Mouse (Mus musculus): Measurements from ENCODE around the gene Fbxo34. TPM values are rescaled to one million over a fixed set of nuclear protein-coding genes. Genes with fewer than 3 reads are reported as not detected.
"Not testable (repeated sequence)": the region's sequence is repeated elsewhere in the genome, so short reads cannot be mapped to it uniquely, and the experiment has no call there.

The Fbxo34 gene
- polyA plus RNA-seq, 1 experiment from 2014 or later: 24.8 TPM

DNA sequence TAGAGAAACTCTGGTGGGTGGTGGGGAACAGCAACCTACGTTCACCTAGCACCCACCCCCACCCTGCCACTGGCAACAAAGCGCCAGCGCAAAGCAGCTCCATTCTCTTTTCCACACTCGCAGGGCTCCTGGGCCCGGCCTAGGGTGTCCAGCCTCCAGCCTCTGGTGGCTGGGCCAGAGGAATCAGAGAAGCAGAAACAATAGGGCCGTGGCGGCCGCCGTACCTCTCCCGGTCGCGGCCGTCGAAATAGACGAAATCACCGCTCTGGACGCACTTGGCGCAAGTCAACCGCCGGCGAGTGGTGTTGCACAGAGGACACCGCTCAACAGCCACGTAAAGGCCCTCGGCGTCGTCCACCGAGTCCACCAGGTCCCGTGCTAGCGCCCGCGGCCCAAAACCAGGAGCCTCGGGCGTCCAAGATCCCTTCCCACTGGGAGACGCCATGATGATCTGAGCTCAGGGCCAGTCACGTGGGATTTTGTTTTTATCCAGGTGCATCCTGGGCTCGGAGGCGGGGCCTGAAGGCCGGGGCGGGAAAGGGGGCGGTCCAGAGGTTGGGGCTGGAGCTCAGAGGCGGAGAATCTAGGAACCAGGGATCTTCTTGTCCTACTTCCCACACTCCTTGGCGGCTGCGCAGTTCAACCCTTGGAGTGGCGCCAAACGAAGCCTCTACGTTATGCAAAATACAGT is 117.9 kb downstream of the Fbxo34 start:
- WGBS (ENCODE audit: insufficient replicate concordance): under 1% methylated on average over 46 of the region's 46 CpGs
- H3K36me3 ChIP-seq (ENCODE audit: control insufficient read depth, insufficient read depth, low read length): no peaks in the 10 kb centered on the region
- H3K4me3 ChIP-seq (ENCODE audit: low read depth, low read length): peak overlapping the region; percentile 96
- peak overlapping the region; percentile 89 for H3K9ac ChIP-seq (ENCODE audit: low read depth, low read length)
- H3K4me1 ChIP-seq (ENCODE audit: control insufficient read depth, insufficient read depth, low read length): no peaks in the 10 kb centered on the region; the same call in 1 of the 2 replicates
- peak overlapping the region; percentile 72 for H3K4me2 ChIP-seq
- no peaks in the 10 kb centered on the region for H3K27me3 ChIP-seq (ENCODE audit: control insufficient read depth, insufficient read depth, low read length)
- ATAC-seq (replicated peaks; ENCODE audit: insufficient number of reproducible peaks, low FRiP score, low TSS enrichment): peak; percentile 98
- no peak overlapping the region for H3K27ac ChIP-seq (ENCODE audit: low read depth, low read length)
- H3K9me3 ChIP-seq (replicated peaks; ENCODE audit: control insufficient read depth, low read length): no peaks in the 10 kb centered on the region

DNA sequence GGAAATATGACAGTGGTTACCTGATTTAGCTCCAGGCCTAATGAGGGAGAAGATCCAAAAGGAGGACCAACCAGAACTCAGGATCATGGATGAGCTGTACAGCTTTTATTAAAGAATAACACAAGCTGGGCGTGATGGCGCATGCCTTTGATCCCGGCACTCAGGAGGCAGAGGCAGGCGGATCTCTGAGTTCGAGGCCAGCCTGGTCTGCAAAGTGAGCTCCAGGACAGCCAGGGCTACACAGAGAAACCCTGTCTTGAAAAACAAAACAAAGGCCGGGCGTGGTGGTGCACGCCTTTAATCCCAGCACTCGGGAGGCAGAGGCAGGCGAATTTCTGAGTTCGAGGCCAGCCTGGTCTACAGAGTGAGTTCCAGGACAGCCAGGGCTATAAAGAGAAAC is 120.3 kb downstream of the Fbxo34 start, which contains the start of gene Atg14:
Gene Atg14 (minus strand): TSS at position 101 of the 400 bp plus-strand sequence.
- not testable (repeated sequence) for H3K4me3 ChIP-seq (ENCODE audit: low read depth, low read length); H3K4me1 ChIP-seq (ENCODE audit: control insufficient read depth, insufficient read depth, low read length); H3K27ac ChIP-seq (ENCODE audit: low read depth, low read length); H3K9ac ChIP-seq (ENCODE audit: low read depth, low read length); H3K27me3 ChIP-seq (ENCODE audit: control insufficient read depth, insufficient read depth, low read length); ATAC-seq (replicated peaks; ENCODE audit: insufficient number of reproducible peaks, low FRiP score, low TSS enrichment); H3K9me3 ChIP-seq (replicated peaks; ENCODE audit: control insufficient read depth, low read length); H3K4me2 ChIP-seq; H3K36me3 ChIP-seq (ENCODE audit: control insufficient read depth, insufficient read depth, low read length)
- WGBS (ENCODE audit: insufficient replicate concordance): 92% methylated on average over 11 of the region's 11 CpGs

DNA sequence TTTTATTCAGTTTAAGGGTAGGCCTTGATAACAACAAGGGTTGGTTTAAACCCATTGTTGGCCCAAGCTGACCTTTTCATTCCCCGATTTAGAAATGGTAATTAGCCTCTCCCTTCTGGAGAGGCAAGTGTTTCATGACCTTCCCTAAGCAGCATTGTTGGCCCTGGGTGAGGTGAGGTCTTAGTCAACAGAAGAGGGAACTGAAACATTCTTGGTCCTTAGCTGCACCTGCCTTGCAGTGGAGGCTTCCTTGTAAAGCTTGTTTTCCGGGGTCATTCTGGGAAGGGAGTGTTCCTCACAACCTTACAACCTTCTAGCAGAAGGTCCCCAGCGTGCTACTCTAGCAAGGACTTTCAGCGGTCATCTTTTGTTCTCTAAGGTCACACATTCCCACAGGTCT is 122.5 kb downstream of the Fbxo34 start:
- Histone ChIP-seq H3K27me3 (ENCODE audit: control insufficient read depth, insufficient read depth, low read length) (no peaks in the 10 kb centered on the region), H3K4me1 (ENCODE audit: control insufficient read depth, insufficient read depth, low read length) (no peaks in the 10 kb centered on the region), H3K36me3 (ENCODE audit: control insufficient read depth, insufficient read depth, low read length) (no peaks in the 10 kb centered on the region), H3K4me2 (no peak overlapping the region), H3K4me3 (ENCODE audit: low read depth, low read length) (no peak overlapping the region), H3K9ac (ENCODE audit: low read depth, low read length) (no peak overlapping the region), H3K27ac (ENCODE audit: low read depth, low read length) (no peak overlapping the region), H3K9me3 (replicated peaks; ENCODE audit: control insufficient read depth, low read length) (no peaks in the 10 kb centered on the region)
- 75% methylated on average over 4 of the region's 4 CpGs for WGBS (ENCODE audit: insufficient replicate concordance)
- no peak for ATAC-seq (replicated peaks; ENCODE audit: insufficient number of reproducible peaks, low FRiP score, low TSS enrichment)

DNA sequence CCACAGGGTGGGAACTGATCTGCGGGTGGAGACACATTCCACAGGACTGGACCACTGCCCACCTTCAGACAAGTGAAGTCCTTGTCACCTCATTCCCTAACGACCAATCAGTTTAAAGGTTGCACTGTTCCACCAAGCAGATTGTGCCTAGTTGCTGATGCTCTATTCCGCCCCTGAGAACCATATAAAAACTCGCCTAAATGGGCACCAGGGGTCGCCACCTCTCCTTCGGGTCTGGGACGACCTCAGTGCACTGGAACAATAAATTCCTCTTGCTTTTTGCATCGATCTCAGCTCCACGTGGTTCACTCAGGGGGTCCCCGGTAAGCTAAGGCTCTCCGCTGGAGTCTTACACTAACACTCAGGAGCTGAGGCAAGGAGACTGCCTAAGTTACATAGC is 124.5 kb downstream of the Fbxo34 start:
- Histone ChIP-seq H3K27ac (ENCODE audit: low read depth, low read length) (no peak overlapping the region), H3K9me3 (replicated peaks; ENCODE audit: control insufficient read depth, low read length) (no peaks in the 10 kb centered on the region), H3K4me2 (no peak overlapping the region), H3K9ac (ENCODE audit: low read depth, low read length) (no peak overlapping the region), H3K4me3 (ENCODE audit: low read depth, low read length) (no peak overlapping the region), H3K27me3 (ENCODE audit: control insufficient read depth, insufficient read depth, low read length) (no peaks in the 10 kb centered on the region), H3K36me3 (ENCODE audit: control insufficient read depth, insufficient read depth, low read length) (no peaks in the 10 kb centered on the region), H3K4me1 (ENCODE audit: control insufficient read depth, insufficient read depth, low read length) (no peaks in the 10 kb centered on the region)
- WGBS (ENCODE audit: insufficient replicate concordance): 68% methylated on average over 11 of the region's 11 CpGs
- no peak for ATAC-seq (replicated peaks; ENCODE audit: insufficient number of reproducible peaks, low FRiP score, low TSS enrichment)

DNA sequence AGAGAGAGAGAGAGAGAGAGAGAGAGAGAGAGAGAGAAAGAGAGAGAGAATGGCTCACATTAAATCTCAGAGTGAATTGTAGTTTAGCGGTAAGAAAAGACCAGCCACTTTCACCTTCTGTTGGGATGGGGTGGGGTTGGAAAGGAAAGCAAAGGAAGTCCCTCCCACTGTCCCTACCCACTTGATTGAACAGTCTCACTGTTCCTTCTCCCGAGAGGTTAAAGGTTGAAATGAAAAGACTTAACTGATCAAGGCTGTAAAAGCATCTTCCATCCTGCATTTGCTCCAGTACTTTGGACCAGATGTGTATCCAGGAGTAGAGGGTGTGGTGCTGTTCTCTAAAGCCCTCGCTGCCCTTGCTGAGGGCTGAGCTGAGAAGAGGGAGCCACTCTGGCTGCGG is 126.5 kb downstream of the Fbxo34 start:
- no peak overlapping the region for H3K9ac ChIP-seq (ENCODE audit: low read depth, low read length)
- no peak overlapping the region for H3K4me2 ChIP-seq
- H3K36me3 ChIP-seq (ENCODE audit: control insufficient read depth, insufficient read depth, low read length): no peaks in the 10 kb centered on the region
- H3K27me3 ChIP-seq (ENCODE audit: control insufficient read depth, insufficient read depth, low read length): no peaks in the 10 kb centered on the region
- ATAC-seq (replicated peaks; ENCODE audit: insufficient number of reproducible peaks, low FRiP score, low TSS enrichment): no peak
- no peaks in the 10 kb centered on the region for H3K4me1 ChIP-seq (ENCODE audit: control insufficient read depth, insufficient read depth, low read length)
- H3K4me3 ChIP-seq (ENCODE audit: low read depth, low read length): no peak overlapping the region
- H3K9me3 ChIP-seq (replicated peaks; ENCODE audit: control insufficient read depth, low read length): no peaks in the 10 kb centered on the region
- no peak overlapping the region for H3K27ac ChIP-seq (ENCODE audit: low read depth, low read length)
- 59% methylated on average over 4 of the region's 4 CpGs for WGBS (ENCODE audit: insufficient replicate concordance)

DNA sequence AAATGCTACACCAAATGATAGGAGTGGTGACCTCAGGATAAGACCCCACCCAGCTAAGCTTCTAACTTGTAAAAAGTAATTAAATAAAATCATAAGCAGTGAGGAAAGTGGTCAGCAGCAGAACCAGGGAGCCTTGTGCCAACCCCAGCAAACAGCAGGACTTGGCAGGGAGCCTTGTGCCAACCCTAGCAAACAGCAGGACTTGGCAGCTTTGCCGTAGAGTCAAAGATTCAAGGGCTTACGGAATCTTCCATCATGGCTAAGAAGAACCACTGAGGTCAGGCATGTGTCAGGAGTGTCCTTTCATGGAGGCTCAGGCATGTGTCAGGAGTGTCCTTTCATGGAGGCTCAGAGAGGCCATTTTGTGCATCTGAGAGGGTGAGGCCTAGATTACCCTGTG is 127.9 kb downstream of the Fbxo34 start:
- 78% methylated on average over 2 of the region's 2 CpGs for WGBS (ENCODE audit: insufficient replicate concordance)
- Histone ChIP-seq H3K9ac (ENCODE audit: low read depth, low read length) (no peak overlapping the region), H3K27ac (ENCODE audit: low read depth, low read length) (no peak overlapping the region), H3K9me3 (replicated peaks; ENCODE audit: control insufficient read depth, low read length) (no peaks in the 10 kb centered on the region), H3K4me2 (no peak overlapping the region), H3K4me1 (ENCODE audit: control insufficient read depth, insufficient read depth, low read length) (no peaks in the 10 kb centered on the region), H3K36me3 (ENCODE audit: control insufficient read depth, insufficient read depth, low read length) (no peaks in the 10 kb centered on the region), H3K27me3 (ENCODE audit: control insufficient read depth, insufficient read depth, low read length) (no peaks in the 10 kb centered on the region), H3K4me3 (ENCODE audit: low read depth, low read length) (no peak overlapping the region)
- no peak for ATAC-seq (replicated peaks; ENCODE audit: insufficient number of reproducible peaks, low FRiP score, low TSS enrichment)

DNA sequence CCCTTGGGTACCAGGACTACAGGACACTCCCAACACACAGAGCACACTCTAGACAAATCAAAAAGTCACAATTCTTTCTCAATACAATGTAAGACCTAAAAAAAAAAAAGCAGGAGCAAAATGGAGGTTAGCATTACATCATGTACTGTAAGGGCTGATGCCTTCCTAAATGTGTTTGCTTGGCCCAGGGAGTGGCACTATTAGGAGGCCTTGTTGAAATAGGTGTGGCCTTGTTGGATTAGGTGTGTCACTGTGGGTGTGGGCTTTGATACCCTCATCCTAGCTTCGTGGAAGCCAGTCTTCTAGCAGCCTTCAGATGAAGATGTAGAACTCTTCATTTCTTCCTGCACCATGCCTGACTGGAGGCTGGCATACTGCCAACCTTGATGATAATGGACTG is 131.1 kb downstream of the Fbxo34 start:
- H3K27ac ChIP-seq (ENCODE audit: low read depth, low read length): no peak overlapping the region
- no peak for ATAC-seq (replicated peaks; ENCODE audit: insufficient number of reproducible peaks, low FRiP score, low TSS enrichment)
- no peaks in the 10 kb centered on the region for H3K27me3 ChIP-seq (ENCODE audit: control insufficient read depth, insufficient read depth, low read length)
- no peaks in the 10 kb centered on the region for H3K4me1 ChIP-seq (ENCODE audit: control insufficient read depth, insufficient read depth, low read length)
- no peak overlapping the region for H3K9ac ChIP-seq (ENCODE audit: low read depth, low read length)
- H3K36me3 ChIP-seq (ENCODE audit: control insufficient read depth, insufficient read depth, low read length): no peaks in the 10 kb centered on the region
- 63% methylated on average over 1 of the region's 1 CpGs for WGBS (ENCODE audit: insufficient replicate concordance)
- H3K4me3 ChIP-seq (ENCODE audit: low read depth, low read length): no peak overlapping the region
- no peak overlapping the region for H3K4me2 ChIP-seq
- H3K9me3 ChIP-seq (replicated peaks; ENCODE audit: control insufficient read depth, low read length): no peaks in the 10 kb centered on the region

Other genes starting within 250 kb of the Fbxo34 start
- 22.1 and 25.8 TPM in 2 replicates for gene Wdhd1, start 173.6 kb upstream of the Fbxo34 start, polyA plus RNA-seq (2014; fragmentation: Nextera tagmentation; extraction: Ambion mirVana)
- 3.0 and 3.9 TPM in 2 replicates for gene Socs4, start 173.5 kb upstream of the Fbxo34 start, polyA plus RNA-seq (2014; fragmentation: Nextera tagmentation; extraction: Ambion mirVana)
- gene Mapk1ip1l, start 152.2 kb upstream of the Fbxo34 start, polyA plus RNA-seq (2014; fragmentation: Nextera tagmentation; extraction: Ambion mirVana): 65.1 and 70.4 TPM in 2 replicates
- 1.9 and 2.7 TPM in 2 replicates for gene Lgals3, start 82.7 kb upstream of the Fbxo34 start, polyA plus RNA-seq (2014; fragmentation: Nextera tagmentation; extraction: Ambion mirVana)
- 47.8 and 47.9 TPM in 2 replicates for gene Dlgap5, start 32.0 kb upstream of the Fbxo34 start, polyA plus RNA-seq (2014; fragmentation: Nextera tagmentation; extraction: Ambion mirVana)
- gene Atg14, start 120.2 kb downstream of the Fbxo34 start, polyA plus RNA-seq (2014; fragmentation: Nextera tagmentation; extraction: Ambion mirVana): 9.6 and 10.1 TPM in 2 replicates
- 96.6 and 105 TPM in 2 replicates for gene Ktn1, start 198.0 kb downstream of the Fbxo34 start, polyA plus RNA-seq (2014; fragmentation: Nextera tagmentation; extraction: Ambion mirVana)